Mouse (Mus musculus): ENCODE results near the gene Hist1h1d. TPM values are rescaled to one million over a fixed set of nuclear protein-coding genes. Genes with fewer than 3 reads are reported as not detected.
"Not testable (repeated sequence)": the region's sequence is repeated elsewhere in the genome, so short reads cannot be mapped to it uniquely, and the experiment has no call there.

Hist1h1d gene
- total RNA-seq, 2 experiments from 2014 or later = 6.4 to 6.6 TPM

- peak; percentile 56 to 70 for DNase-seq (ENCODE audit: low spot score in 2 of 2)
Observed at GRCm38 (mm10) chr13:23585442-23586098, 32.5 kb downstream of the Hist1h1d start.

- DNase-seq (ENCODE audit: low spot score in 2 of 2) = no peak
Observed at GRCm38 (mm10) chr13:23586099-23586939, 33.3 kb downstream of the Hist1h1d start.

GRCm38 (mm10) chr13:23586940-23587225 lies 33.8 kb downstream of the Hist1h1d start:
- no peak for DNase-seq (ENCODE audit: low spot score in 2 of 2)

GRCm38 (mm10) chr13:23591206-23591605 lies 38.1 kb downstream of the Hist1h1d start:
- no peak for DNase-seq (ENCODE audit: low spot score in 2 of 2)

GRCm38 (mm10) chr13:23591886-23592285 lies 38.8 kb downstream of the Hist1h1d start:
- not testable (repeated sequence) for DNase-seq (ENCODE audit: low spot score in 2 of 2)

GRCm38 (mm10) chr13:23592614-23593013 lies 39.6 kb downstream of the Hist1h1d start:
- no peak for DNase-seq (ENCODE audit: low spot score in 2 of 2)

GRCm38 (mm10) chr13:23593051-23593770 lies 40.1 kb downstream of the Hist1h1d start:
- no peak for DNase-seq (ENCODE audit: low spot score in 2 of 2)

GRCm38 (mm10) chr13:23595185-23595584 lies 42.1 kb downstream of the Hist1h1d start:
- DNase-seq (ENCODE audit: low spot score in 2 of 2) = no peak

- no peak for DNase-seq (ENCODE audit: low spot score in 2 of 2)
Observed at GRCm38 (mm10) chr13:23595622-23596372, 42.7 kb downstream of the Hist1h1d start.

GRCm38 (mm10) chr13:23597957-23598356 lies 44.9 kb downstream of the Hist1h1d start:
- peak; percentile 82 to 86 for DNase-seq (ENCODE audit: low spot score in 2 of 2)

GRCm38 (mm10) chr13:23603182-23603699 lies 50.2 kb downstream of the Hist1h1d start:
- DNase-seq (ENCODE audit: low spot score in 2 of 2) = no peak

GRCm38 (mm10) chr13:23604452-23604851 lies 51.4 kb downstream of the Hist1h1d start:
- DNase-seq (ENCODE audit: low spot score in 2 of 2) = no peak

GRCm38 (mm10) chr13:23605052-23605451 lies 52.0 kb downstream of the Hist1h1d start:
- no peak for DNase-seq (ENCODE audit: low spot score in 2 of 2)

- DNase-seq (ENCODE audit: low spot score in 2 of 2) = no peak
Observed at GRCm38 (mm10) chr13:23609209-23609608, 56.1 kb downstream of the Hist1h1d start.

- DNase-seq (ENCODE audit: low spot score in 2 of 2) = no peak
Observed at GRCm38 (mm10) chr13:23609844-23610243, 56.8 kb downstream of the Hist1h1d start.

Small RNAs within 50 kb of the gene (microRNA-seq; reads per million reads assigned to microRNA genes)
- gene Gm44297 (0 reads per million in 2 experiments), gene Gm44359 (0 reads per million in 2 experiments), gene Gm44394 (0 reads per million in 2 experiments), gene n-TStga1 (0.20 to 0.22 reads per million in 2 experiments)

Other genes with a start within 250 kb of the Hist1h1d start
- 10 to 100 TPM; 37.0 to 40.8 TPM for gene Zfp322a, start 184.1 kb upstream of the Hist1h1d start, total RNA-seq (2021)
- gene Abt1, start 129.4 kb upstream of the Hist1h1d start, total RNA-seq (2021) = 1 to 10 TPM; 7.0 to 7.5 TPM
- gene Btn1a1, start 87.4 kb upstream of the Hist1h1d start, total RNA-seq (2021) = not detected
- gene Btn2a2, start 64.4 kb upstream of the Hist1h1d start, total RNA-seq (2021) = under 1 TPM; 0.53 to 0.58 TPM
- 100 to 1,000 TPM; 280 to 315 TPM for gene Hist1h4h, start 22.2 kb upstream of the Hist1h1d start, total RNA-seq (2021)
- 10 to 100 TPM; 45.7 to 51.3 TPM for gene Hist1h2af, start 19.4 kb upstream of the Hist1h1d start, total RNA-seq (2021)
- gene Hist1h3g, start 17.8 kb upstream of the Hist1h1d start, total RNA-seq (2021) = 10 to 100 TPM; 19.1 to 19.9 TPM
- gene Hist1h2bh, start 9.9 kb upstream of the Hist1h1d start, total RNA-seq (2021) = 1 to 10 TPM; 5.1 TPM
- 10 to 100 TPM; 28.3 to 32.7 TPM for gene Hist1h3f, start 9.2 kb upstream of the Hist1h1d start, total RNA-seq (2021)
- gene Hist1h4f, start 1.6 kb upstream of the Hist1h1d start, total RNA-seq (2021) = 100 to 1,000 TPM; 140 to 182 TPM
- 10 to 100 TPM; 77.0 to 85.3 TPM for gene Hist1h3e, start 9.1 kb downstream of the Hist1h1d start, total RNA-seq (2021)
- 10 to 100 TPM; 13.0 to 14.0 TPM for gene Hist1h2ae, start 18.0 kb downstream of the Hist1h1d start, total RNA-seq (2021)
- gene Hist1h2bg, start 18.1 kb downstream of the Hist1h1d start, total RNA-seq (2021) = 100 to 1,000 TPM; 105 to 126 TPM
- 10 to 100 TPM; 44.2 to 62.6 TPM for gene Hist1h2bf, start 20.9 kb downstream of the Hist1h1d start, total RNA-seq (2021)
- gene Hist1h2ad, start 21.1 kb downstream of the Hist1h1d start, total RNA-seq (2021) = 1 to 10 TPM; 5.3 to 5.6 TPM
- gene Hist1h3d, start 22.5 kb downstream of the Hist1h1d start, total RNA-seq (2021) = 10 to 100 TPM; 13.0 to 15.0 TPM
- 100 to 1,000 TPM; 147 to 163 TPM for gene Hist1h4d, start 28.3 kb downstream of the Hist1h1d start, total RNA-seq (2021)
- gene Hist1h2be, start 67.9 kb downstream of the Hist1h1d start, total RNA-seq (2021) = 1 to 10 TPM; 6.7 to 8.4 TPM
- 10 to 100 TPM; 69.3 to 81.5 TPM for gene Hist1h1e, start 69.3 kb downstream of the Hist1h1d start, total RNA-seq (2021)
- 1 to 10 TPM; 2.6 to 3.3 TPM for gene Hist1h2ac, start 130.7 kb downstream of the Hist1h1d start, total RNA-seq (2021)
- gene Hist1h2bc, start 130.9 kb downstream of the Hist1h1d start, total RNA-seq (2021) = 10 to 100 TPM; 27.9 to 28.0 TPM
- gene Hist1h1t, start 142.6 kb downstream of the Hist1h1d start, total RNA-seq (2021) = not detected
- gene Hist1h4c, start 145.2 kb downstream of the Hist1h1d start, total RNA-seq (2021) = 100 to 1,000 TPM; 102 to 111 TPM
- gene Hfe, start 157.6 kb downstream of the Hist1h1d start, total RNA-seq (2021) = 1 to 10 TPM; 3.4 to 5.9 TPM
- gene Hist1h1c, start 185.5 kb downstream of the Hist1h1d start, total RNA-seq (2021) = 100 to 1,000 TPM in 1 of 2 experiments, 10 to 100 TPM in 1; 87.1 to 106 TPM
- gene Hist1h3c, start 192.3 kb downstream of the Hist1h1d start, total RNA-seq (2021) = 10 to 100 TPM; 23.5 to 26.8 TPM
- 10 to 100 TPM; 38.1 to 45.9 TPM for gene Hist1h2bb, start 193.5 kb downstream of the Hist1h1d start, total RNA-seq (2021)
- gene Hist1h2ab, start 197.9 kb downstream of the Hist1h1d start, total RNA-seq (2021) = 10 to 100 TPM; 65.7 to 68.4 TPM
- gene Hist1h3b, start 199.0 kb downstream of the Hist1h1d start, total RNA-seq (2021) = 10 to 100 TPM; 67.7 to 73.1 TPM
- 10 to 100 TPM; 80.9 to 84.6 TPM for gene Hist1h4b, start 203.8 kb downstream of the Hist1h1d start, total RNA-seq (2021)
- 10 to 100 TPM; 71.9 to 72.7 TPM for gene Hist1h4a, start 208.0 kb downstream of the Hist1h1d start, total RNA-seq (2021)
- gene Hist1h3a, start 209.1 kb downstream of the Hist1h1d start, total RNA-seq (2021) = 10 to 100 TPM; 68.7 to 70.1 TPM
- gene Hist1h1a, start 210.4 kb downstream of the Hist1h1d start, total RNA-seq (2021) = 10 to 100 TPM; 47.3 to 51.5 TPM
- not detected for gene Trim38, start 216.7 kb downstream of the Hist1h1d start, total RNA-seq (2021)

All from layer of hippocampus, postnatal 10 days (tissue).